Mouse (Mus musculus) ovary, postnatal 36 days (tissue): ENCODE measurements at regions not wholly inside any gene's neighbourhood (a gene's known extent, or its start where the extent isn't known, plus 50 kb on each side); places are given as distances from the start of the nearest gene placed in this dataset.

ENCODE experiments used
- DNase-seq: peaks from one replicate; pipeline ENCODE4 v3.0.0; 2022; ENCODE audit warnings: low spot score, mixed read lengths

DNA sequence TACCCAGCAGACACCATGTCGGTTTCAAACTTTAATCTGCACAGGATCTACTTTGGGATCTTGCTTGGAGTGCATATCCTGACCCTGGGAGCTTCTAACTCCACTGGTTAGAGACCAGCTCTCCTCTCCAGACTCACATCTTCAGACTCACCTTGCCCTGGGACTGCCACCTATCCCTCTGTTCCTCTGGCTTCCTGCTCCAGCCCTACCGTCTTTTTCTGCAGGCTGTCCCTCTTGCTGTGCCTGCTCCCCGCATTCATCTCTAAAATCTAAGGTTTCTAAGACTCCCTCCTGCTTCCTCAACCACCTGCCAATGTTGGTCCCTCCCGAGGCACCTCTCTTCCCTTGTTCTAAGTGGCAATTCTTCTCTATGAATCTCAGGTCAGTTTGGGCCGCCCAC is 233.2 kb downstream of the Plpp3 start:
- DNase-seq: peak; percentile 50

DNA sequence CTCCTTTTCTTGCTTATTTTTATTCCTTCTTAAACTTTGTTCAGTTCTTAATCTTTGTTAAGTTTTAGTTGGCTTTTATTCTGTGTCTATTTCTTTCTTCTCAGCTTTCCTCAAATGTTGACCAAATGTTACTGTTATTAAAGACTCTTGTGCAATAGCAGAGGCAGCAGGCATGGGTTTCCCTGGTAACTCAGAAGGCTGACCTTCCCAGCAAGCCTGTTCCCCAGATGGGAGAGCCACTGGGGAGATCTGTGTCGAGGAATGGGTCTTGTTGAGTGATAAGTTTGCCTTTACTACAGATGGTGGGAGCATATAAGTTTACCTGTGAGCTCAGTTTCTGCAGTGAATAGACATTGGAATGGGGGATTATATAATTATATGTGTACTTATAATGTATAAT is 237.2 kb downstream of the Plpp3 start:
- DNase-seq: no peak

DNA sequence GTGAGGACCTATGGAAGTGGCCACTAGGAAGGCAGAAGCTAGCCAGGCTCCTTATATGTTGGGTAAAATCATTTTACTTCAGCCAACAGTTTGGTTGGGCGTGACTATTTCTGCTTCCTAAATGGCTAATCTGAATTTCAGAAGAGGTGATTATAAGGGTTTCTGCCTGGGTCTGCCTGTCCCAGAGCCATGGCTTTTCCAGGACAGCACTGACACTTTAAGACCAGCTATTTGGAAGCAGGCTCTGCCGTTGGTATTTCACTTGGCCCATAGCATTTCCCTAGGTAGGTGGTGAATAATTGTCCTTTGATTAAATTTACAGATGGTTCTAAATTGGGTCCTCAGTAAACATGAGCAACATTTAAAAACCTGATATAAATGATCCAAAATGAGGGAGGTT is 240.3 kb downstream of the Plpp3 start:
- DNase-seq: no peak

DNA sequence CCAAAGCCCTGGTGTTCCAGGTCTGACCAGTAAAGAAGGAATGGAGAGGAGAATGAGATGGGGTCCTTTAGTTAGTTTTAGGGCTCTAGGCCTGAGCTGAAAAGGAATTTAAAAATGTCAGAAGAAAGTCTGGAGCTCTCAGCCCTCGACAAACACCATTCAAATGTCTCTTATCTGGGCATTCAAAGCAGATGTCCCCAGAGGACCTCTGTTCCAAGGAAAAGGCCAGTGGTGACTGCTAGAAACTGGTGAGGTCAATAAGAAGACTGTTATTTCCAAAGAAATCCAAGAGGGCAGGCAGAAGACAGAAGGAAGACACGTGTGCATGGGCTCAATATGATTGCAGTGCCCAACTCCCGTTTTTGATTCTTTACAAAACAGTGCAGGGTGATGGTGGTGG is 244.9 kb downstream of the Plpp3 start:
- no peak for DNase-seq

DNA sequence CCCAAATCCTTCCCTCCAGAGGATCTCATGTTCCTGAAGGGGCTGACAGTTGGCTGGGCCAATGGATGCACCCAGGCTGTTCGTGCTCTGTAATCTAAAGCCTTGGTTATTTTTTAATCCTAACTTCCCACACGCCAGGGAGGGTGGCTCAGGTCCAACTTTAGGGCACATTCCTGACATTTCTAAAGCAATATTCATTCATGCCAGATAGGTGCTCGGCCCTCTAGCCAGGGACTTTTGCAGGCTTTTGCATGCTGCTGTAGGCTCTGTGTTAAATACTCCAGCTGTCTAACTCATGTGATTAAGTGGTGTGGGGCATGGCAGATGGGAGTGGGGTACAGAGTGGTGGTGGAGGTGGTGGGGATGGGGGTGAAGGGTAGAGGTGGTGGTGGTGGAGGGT is 246.0 kb downstream of the Plpp3 start:
- DNase-seq: peak; percentile 20

DNA sequence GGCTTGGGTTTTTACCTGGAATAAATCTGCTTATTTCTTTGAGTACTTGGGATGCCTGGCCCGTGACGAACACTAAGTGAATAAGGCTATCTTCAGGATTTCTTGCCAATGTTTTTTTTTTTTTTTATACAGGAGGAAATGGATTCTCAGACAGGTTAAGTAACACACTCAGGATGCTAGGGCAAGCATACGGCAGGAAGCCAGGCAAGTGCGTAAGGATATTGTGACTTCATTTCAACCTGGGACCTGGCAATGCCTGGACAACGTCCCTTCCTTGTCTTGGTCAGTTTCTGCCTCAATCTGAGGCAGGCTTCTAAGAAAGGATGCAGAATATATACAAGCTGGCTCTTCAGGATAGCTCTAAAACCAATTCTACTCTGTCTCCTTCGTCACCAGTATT is 246.5 kb downstream of the Plpp3 start:
- no peak for DNase-seq

DNA sequence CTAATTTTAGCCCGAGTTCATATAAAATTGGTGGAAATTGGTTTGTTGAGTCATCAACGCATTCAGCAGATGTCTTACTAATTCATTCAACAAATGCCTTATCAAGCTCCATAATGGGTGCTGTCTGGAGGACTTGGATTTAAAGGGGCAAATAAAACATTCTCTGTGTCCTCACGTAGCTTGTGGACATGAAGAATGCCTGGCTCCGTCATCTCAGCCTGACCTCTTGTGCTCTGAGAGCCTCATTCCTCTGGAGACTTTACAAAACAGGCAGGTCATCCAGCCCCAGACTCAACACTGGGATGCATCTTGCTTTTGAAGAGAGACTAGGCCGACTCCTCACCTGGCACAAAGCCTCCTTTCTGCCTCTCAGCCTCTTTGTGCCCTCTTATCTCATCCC is 248.6 kb downstream of the Plpp3 start:
- DNase-seq: no peak

DNA sequence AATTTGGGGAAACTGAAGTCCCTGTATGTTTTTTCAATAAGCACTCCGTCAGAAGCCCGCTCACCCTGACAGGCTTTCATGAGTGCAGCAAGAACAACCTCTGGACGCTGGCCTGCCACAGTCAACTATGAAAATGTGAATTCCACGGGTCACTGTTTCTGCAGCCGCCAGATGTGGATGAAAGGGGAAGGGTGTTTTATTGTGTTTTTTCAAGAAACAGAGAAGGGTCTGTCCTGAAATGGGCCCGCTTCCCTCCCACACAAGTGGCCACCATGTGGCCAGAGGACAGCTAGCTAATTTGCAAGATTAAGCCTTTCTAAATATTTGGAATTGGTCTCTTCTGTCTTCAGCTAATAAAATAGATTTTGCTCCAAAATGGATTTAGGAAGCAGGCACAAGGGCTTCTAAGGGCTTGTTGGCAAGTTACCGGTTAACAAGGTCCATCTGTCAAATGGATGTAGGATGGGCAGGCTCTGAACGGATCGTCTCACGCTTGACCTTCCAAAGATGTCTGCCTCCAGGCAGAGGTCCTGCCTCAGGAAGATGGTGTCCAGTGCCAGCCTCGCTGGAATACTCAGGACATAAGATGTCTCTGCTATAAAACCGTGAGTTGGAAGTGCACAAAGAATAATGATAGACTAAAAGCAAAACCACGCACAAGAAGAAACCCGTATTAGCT is 249.8 kb downstream of the Plpp3 start:
- DNase-seq: no peak

DNA sequence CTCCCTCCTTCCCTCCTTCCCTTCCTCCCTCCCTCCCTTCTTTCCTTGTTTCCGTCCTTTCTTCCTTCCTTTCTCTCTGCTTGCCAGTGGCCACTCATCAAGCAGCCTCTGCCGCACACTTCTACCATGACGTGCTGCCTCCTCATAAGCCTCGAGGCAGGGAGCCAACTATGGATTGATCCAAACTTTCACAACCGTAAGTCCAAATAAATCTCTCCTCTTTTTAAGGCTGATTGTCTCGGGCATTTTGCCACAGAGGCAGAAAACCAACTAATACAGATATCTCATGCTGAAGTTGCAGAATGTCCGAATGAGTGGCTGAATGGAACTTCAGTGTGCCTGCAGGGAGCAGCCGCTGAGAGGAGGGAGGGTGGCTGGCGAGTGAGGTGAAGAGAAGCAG is 251.7 kb downstream of the Plpp3 start:
- DNase-seq: no peak

DNA sequence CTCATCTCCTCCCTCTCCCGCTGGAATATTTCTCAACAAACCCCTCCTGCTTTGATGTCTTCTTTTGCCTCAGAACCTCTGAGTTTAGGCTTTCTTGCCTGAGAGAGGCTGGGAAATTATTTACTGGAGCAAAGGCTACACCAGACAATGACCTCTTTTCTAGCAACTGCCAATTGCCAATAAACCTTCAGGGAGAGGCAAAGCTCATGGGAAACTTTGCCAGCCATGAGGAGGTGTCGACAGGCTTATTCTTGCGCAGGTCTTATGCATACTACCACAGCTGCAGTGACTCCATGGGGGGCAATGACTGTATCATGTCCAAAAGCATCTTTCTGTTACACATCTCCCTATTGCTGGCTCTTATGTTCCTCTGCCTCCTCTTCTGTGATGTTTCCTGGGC is 260.0 kb downstream of the Plpp3 start:
- DNase-seq: no peak

DNA sequence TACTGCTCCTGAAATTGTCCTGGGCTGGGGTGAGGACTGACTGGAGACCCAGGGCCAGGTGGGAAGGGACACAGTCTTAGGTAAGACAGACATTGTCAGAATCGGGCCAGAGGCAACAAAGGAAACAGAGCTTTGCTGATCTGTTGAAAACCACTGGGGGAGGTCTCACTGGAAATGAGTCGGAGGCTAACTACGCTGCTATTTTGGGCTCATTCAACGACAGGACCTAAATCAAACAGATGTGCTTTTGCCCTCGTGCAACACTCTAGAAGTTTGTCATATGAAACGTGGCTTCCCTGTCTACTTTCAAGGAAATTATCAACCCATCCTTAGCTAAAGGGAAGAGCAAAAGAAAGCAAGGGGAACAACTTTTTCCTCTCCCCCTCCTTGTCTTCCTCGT is 265.3 kb downstream of the Plpp3 start:
- DNase-seq: no peak

DNA sequence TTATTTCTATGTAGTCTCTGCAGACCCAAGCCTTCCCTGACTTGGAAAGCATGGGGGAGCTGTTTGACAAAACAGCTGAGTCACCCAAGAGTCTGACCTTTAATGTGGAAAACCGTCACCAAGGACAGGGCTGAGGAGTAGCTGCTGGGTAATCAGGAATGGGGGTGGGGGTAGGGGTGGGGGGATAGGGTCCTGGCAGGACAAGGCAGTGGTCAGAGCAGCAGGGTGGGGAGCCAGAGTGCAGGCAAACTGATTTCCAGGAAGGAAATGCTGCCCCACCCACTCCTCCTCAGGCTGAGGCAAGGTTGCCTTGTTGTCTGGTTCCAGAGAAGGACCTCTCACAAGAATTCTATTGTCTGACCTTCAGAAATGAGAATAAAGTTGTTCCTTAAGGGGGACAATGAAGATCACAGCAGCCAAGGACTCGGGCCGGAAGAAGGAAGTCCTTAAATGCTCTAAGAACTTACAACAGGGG is 266.6 kb downstream of the Plpp3 start:
- DNase-seq: no peak

DNA sequence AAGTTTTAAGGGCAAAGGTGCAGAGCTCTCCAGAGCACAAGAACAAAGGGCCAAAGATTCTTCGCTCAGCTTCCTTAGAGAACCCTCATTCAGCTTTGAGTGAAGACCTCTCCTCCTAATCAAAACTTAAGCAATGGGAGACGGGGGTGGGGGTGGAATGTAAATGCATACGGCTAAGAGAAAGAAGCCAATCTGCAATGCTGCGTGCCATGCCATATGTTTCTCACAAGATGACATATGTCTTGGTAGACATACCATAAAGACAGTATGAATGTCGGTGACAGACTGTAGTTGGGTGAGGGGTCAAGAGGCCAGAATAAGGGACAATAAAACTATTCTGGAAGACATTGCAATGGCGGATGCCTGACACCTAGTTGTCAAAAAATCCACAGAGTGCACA is 267.9 kb downstream of the Plpp3 start:
- DNase-seq: no peak

DNA sequence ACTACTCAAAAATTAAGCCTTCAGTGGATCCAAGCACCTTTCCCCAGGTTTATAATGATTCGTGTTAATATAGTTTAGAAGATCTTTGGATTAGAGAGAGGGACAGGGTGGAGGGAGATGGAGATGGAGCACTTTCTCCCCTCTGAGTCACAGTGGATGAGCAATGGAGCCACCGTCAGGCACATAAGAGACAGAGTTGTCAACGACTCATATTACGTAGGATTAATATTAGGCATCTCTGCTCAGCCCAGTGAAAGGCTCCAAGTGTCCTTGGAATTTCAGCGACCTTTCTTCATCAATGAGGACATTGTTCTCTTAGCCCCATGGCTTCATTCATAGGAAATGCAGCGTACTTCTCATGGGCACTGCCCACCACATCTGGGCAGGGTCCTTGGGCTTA is 270.4 kb downstream of the Plpp3 start:
- no peak for DNase-seq

DNA sequence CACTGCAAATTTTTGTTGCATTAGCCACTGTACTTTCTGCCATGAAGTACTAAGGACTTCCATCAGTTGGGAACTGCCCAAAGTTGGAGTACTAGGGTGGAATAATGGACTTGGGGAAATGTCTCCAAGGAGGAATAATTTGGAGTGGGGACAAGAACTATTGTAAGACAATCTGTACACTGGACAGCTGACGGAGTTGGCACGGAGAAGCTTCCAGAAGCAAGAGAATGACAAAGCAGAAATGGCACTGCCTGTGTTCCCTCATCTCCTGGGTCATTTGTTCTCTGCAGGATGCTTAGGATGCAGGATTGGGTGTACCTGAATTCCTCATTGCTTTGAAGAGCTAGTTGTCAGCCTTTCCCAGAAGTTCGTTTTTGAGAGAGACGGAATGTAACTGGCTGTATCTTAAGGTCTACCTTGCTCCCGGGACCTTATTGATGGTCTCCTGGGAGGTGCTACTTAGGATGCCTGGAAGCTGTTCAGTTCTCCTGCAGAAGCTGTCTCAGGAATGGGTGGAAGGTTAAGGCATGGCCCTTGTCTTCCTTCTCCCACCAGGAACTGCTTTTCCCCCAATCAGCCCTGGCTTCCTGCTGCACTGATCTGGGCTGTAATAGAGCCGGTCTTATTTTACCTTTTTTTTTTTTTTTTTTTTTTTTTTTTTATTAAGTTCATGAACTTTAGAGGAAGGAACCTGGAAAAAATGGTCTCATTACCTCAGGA is 272.4 kb downstream of the Plpp3 start:
- no peak for DNase-seq

DNA sequence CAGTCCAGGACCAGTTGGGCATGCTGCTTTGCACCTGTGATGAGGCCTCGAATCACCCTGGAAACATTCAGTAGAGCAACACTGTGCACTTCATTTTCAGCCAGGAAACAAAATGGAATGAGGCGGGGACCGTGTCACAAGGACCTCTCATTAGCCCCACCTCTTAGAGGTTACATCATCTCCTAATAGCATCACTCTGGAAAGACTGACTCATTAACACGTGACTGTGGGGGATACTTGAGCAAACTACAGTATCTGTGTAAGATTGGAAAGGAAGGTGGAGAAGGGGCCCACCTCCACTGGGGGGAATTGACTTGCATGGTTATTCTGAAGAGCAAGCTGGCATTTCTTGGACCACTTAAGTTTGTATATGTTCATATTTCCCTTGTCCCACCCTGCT is 275.3 kb downstream of the Plpp3 start:
- DNase-seq: no peak

DNA sequence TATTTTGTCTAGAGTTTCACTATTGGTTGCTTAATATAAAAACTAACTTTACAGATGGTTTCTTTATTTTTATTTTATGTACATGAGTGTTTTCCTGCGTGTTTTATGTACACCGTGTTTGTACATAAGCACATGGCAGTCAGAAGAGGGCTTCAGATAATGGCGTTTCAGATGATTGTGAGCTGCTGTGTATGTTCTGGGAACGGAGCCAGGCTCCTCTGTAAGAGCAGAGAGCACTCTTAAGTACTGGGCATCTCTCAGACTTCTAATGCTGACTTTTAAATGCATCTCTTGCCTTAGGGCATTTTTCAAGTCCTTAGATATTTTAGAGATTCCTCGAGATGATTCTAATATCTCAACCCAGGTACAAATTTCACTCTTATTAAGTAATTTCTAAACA is 280.0 kb downstream of the Plpp3 start:
- no peak for DNase-seq

DNA sequence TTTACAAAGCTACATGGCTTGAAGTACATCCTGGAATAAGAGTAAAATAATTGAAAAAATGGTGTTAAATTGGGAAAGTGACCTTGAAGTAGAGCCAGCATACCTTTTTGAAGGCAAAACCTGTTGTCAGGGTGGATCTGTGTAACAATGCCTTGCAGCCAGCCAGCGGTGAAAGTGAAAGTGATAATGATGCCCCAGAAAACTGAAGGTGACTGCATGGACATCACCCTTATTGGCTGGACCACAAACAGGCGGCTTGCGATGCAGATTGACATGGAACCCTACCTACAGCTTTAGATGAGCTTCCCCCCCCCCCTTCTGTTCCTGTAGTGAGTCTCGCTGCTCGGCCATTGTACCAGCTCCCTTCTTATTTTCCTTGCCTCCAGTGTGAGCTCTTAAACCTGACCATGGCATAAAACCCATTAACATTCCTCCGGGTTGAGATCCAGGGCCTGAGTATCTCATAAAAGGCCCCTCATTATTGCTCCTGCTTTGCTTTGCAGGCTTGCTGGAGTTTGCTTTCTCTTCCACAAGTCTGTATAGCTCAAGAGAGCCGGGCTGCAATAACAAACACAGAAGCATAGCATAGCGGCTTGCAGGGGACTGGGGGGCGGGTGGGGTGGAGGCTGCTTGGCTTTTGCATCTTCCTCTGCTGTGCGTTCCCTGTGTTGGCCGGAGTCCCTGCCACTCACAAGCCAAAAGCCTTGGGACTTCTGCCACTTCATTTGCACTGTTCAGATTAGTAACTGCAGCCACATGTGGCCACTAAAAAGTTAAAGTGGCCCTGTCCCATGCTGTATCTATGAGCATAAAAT is 292.1 kb downstream of the Plpp3 start:
- peak; percentile 6 for DNase-seq

DNA sequence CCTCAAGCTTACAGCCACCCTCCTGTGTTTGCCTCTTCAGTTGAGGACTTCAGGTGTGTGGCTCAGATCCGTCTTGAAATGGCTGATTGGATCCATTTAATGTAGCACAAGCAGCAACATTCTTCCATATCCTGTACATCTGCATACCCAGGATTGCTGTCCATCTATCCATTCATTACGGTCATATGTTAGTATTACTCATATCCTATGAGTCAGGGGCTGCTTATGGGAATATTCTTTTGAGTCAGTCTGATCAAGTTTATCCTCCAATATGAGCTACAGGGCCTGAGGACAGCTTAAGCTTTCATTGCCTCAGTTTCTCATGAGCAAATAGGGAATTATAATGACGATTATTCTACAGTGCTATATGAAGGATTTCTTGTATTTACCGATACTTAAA is 293.7 kb downstream of the Plpp3 start:
- no peak for DNase-seq

DNA sequence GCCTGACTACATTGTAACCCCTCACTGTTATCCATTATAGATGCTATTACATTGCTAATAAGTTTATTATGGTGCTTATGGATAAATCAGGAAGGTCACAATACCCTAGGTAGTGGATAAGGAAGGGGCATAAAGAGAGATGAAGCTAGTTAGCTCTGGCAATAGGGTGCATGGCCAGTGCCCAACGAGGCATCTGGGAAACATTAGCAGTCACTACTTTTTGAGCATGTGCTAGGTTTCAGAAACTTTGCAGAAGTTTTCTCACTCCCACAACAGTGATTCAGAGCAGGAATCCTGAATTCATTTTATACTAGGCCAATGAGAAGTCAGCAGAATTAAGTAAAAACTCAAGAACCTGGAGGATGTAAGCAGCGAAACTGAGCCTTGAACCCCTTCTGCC is 294.7 kb downstream of the Plpp3 start:
- no peak for DNase-seq

DNA sequence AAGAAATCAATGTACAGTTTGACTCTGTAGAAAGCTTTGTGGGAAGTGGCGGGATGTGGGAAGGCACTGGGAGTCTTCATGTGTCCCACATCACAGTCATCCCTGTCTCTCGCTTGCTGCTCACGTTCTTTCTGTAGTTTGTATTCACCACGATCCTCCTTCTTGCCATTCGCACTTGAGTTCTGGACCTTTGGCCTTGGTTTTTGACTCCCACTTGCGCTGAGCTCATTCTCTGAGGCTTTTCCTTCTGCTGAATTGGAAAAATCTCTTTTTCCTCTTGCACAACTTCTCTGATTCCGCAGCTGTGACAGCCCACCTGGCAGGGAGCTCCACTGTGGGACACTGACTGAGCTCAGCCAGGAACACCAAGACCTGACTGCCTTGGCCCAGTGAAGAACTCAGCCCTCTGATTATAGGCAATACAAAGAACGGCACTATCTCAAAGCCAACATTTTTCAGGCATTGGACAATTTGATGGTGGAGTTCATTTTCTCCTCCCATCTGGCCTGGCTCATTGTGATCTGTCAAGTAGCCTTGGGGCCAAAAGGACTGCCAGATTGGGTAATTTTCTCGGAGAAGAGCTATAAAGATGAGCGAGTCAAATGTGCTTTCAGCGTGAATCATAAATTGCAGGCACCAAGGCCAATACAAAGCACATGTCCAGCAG is 299.9 kb downstream of the Plpp3 start:
- DNase-seq: peak; percentile 18

DNA sequence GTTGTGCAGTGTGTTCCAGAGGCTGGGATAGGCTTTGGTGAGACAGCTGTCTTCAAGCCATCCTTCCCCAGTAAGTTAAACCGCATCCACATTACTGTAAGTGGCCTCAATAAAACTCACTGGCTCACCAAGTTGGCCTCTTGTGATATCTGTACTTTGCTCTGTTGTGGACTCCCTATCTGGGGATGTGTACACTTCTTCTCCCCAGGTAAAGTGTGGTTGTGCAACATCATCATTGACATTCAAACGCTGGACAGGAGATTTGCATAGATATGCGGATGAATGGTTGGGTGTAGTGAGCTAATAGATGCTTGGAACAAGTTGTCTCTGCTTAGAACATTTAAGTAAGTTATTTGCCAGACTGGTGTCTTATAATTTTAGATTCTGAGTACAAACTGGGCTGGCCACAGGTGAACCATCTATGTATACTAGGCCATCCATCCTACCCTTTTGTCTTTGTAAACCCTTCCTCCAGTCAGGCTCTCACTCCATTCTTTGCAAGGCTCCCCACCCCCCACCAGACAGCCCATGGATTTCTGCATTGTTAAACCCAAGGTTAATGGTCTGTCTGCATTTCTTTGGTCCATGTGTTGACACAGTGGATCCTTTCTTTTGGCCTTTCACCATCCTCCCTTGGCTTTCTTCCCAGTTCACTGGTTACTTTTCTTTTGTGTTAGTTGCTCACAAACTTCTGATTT is 303.0 kb downstream of the Plpp3 start:
- no peak for DNase-seq
